Mouse (Mus musculus): ENCODE measurements around the gene Gpx1.

DNA sequence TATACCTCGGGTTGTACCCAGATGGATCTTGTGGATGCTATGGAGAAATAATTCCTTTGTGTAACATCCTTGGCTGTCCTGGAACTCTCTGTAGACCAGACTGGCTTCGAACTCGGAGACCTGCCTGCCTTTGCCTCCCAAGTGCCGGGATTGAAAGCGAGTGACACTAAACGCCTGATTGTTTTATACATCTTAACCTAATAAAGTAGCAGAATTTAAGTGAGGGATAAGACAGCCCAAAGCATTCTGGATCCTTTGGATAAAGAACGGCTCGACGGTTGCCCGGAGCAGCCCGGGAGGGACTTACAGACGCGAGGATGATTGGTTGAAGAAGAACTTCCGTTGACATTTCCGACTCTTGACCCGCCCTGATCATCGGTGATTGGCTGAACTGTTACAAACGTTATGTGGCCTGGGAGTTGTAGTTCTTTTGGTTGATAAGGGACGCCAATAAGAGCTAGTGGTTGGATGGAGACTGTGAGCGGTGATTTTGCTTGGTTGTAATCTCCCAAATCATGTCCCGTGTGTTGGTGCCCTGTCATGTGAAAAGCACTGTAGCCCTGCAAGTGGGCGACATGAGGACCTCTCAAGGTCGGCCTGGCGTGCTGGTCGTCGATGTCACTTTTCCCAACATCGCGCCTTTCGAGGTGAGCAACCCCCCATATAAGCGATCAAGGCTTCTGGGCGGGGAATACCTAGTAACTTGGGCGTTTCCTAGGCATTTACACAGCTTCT lies 48.5 kb upstream of the Gpx1 start, which contains the start of gene Nicn1:
- no peak for TF ChIP-seq CTCF (IDR thresholded peaks at IDR 0.05; ENCODE audit: low read depth, low read length)
- TF ChIP-seq POLR2A (IDR thresholded peaks at IDR 0.05; ENCODE audit: extremely low read depth, insufficient read depth, low read length) = 0 out of 2 replicates have a peak, but pooled peaks have one; percentile 11

All from liver, adult 2 months (tissue).